Mouse (Mus musculus) B cell, adult 62 days (primary cell): ENCODE measurements around the gene Rab14. TPM values are rescaled to one million over a fixed set of nuclear protein-coding genes. Genes with fewer than 3 reads are reported as not detected.

Experiments used
- total RNA-seq: library from RNA; stranded (reverse); gene quantifications from 4 replicates; pipeline ENCODE4 v1.2.4, GENCODE M21; 2023

Gene Rab14
- total RNA-seq: 187 to 212 TPM (median 192 TPM) in 4 replicates

GRCm38 (mm10) chr2:35200898-35201668 is at the start of gene Rab14:
Gene Rab14 (minus strand): TSS chr2:35201120.

Other genes starting within 250 kb of the Rab14 start
- gene Traf1, start 239.3 kb downstream of the Rab14 start, total RNA-seq: 69.2 to 81.1 TPM (median 72.1 TPM) in 4 replicates
- gene Hc, start 139.7 kb downstream of the Rab14 start, total RNA-seq: not detected in 4 replicates
- 0.57 to 1.8 TPM (median 0.92 TPM) in 4 replicates for gene AI182371, start 99.6 kb downstream of the Rab14 start, total RNA-seq
- gene Cntrl, start 91.6 kb downstream of the Rab14 start, total RNA-seq: 115 to 136 TPM (median 130 TPM) in 4 replicates
- gene Gsn, start 55.3 kb upstream of the Rab14 start, total RNA-seq: 88.0 to 98.1 TPM (median 91.2 TPM) in 4 replicates
- 3.6 to 5.2 TPM (median 4.4 TPM) in 4 replicates for gene Stom, start 135.9 kb upstream of the Rab14 start, total RNA-seq
- not detected in 4 replicates for gene 4930568D16Rik, start 166.6 kb upstream of the Rab14 start, total RNA-seq
- gene 4930402F06Rik, start 196.1 kb upstream of the Rab14 start, total RNA-seq: 0.58 to 0.83 TPM (median 0.77 TPM) in 4 replicates